Mouse (Mus musculus): ENCODE data around the gene 6430548M08Rik.

GRCm38 (mm10) chr8:120205916-120206315 lies 92.0 kb downstream of the 6430548M08Rik start:
- TF ChIP-seq CTCF (IDR thresholded peaks at IDR 0.05; ENCODE audit: borderline replicate concordance, control insufficient read depth, extremely low read depth, insufficient read depth, low read length, poor library complexity) (no peak), POLR2A (IDR thresholded peaks at IDR 0.05; ENCODE audit: control insufficient read depth, extremely low read depth, insufficient read depth, low read length, poor library complexity) (no peak)

All from thymus, adult 2 months (tissue).